Mouse (Mus musculus) layer of hippocampus, adult 9-10 months (tissue): Measurements from ENCODE around the gene C8a.

Experiments
- DNase-seq: peaks from one replicate; pipeline ENCODE4 v3.0.0; 2022; ENCODE audit warnings: low spot score

The C8a gene

DNA sequence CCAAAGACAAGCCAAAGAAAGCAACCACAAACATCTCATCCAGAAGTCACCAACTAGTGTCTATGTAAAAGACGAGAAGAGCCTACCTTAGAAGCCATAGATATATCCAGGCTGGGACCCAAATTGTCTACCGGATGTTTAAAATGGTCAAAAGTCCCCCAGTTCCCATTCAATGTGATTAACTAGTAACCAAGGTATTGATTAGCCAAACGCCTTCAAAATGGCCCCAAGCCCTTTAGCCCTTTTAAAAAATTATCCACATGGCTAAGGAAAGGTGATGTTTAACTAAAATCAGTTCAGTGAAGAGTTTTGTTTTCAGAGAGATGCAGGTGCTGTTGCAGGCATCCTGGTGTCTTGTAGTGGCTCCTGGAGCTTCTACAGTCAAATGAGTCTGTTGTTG is at the start of gene C8a:
TSS of gene C8a (minus strand) at position 76 of the 400 bp plus-strand sequence.
- DNase-seq: no peak

DNA sequence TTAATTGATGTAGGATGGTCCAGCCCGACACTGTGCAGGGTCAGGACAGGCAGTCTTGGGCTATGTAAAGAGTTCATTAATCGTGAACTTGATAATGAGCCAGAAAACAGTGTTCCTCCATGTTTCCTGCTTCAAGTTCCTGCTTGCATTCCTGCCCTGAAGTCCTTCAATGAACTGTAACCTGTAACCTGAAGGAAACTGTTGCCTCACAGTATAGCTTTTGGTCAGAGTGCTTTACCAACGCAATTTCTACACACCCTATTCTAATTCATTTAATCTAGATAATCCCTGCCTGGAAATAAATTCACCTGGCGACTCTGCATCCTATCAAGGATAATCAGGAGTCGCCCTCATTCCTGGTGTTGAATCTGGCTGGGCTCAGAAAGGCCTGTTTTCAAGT is 49.2 kb upstream of the C8a start:
- no peak for DNase-seq

GRCm38 (mm10) chr4:104918017-104918416 is 41.8 kb upstream of the C8a start:
- no peak for DNase-seq

- DNase-seq: no peak
These were observed 38.6 kb upstream of the C8a start for GRCm38 (mm10) chr4:104914711-104915247.

GRCm38 (mm10) chr4:104913291-104914129 is 37.3 kb upstream of the C8a start, which contains the start of gene Fyb2:
Gene Fyb2 (plus strand): TSS chr4:104913456.
- DNase-seq: no peak

- DNase-seq: no peak
These were observed 35.5 kb upstream of the C8a start for GRCm38 (mm10) chr4:104911685-104912084.

GRCm38 (mm10) chr4:104905049-104905448 is 28.9 kb upstream of the C8a start:
- no peak for DNase-seq

DNA sequence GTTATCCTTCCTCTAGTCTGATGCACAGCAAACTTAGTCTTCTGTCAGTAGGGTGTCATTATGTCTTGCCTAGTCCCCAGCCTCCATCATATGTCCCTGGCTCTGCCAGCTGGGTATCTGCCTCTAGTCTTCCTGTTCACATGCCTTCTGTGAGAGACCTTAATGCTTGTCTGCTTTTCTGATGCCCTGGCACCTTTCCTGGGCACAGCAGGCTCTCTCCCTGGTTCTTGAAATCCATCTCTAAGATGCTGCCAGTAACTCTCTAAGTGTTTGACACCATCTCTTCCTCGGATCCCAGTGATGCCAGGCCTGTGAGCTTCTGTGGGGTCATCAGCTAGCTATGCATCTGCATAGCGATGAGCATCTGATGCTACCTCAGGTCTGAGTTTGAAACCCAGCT is 26.6 kb upstream of the C8a start:
- DNase-seq: no peak

- peak; percentile 67 for DNase-seq
These were observed 18.0 kb upstream of the C8a start for GRCm38 (mm10) chr4:104894004-104894734.

- no peak for DNase-seq
These were observed 17.4 kb upstream of the C8a start for GRCm38 (mm10) chr4:104893588-104893987.

DNA sequence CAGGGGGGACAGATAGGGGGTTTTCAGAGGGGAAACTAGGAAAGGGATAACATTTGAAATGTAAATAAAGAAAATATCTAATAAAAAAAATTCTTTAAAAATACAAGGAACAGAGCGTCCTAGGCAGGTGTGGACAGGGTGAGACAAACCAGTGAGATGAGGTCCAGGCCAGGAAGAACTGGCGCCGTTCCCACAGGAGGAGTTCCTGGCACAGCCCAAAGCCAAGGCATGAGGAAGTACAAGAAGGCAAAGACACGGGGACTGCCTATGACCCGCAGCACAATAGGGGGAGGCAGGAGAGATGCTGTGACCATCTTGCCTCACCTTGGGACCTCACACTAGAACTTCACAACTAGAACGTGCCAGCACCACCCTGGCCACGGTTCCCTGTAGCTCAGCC is 15.5 kb upstream of the C8a start:
- no peak for DNase-seq

DNA sequence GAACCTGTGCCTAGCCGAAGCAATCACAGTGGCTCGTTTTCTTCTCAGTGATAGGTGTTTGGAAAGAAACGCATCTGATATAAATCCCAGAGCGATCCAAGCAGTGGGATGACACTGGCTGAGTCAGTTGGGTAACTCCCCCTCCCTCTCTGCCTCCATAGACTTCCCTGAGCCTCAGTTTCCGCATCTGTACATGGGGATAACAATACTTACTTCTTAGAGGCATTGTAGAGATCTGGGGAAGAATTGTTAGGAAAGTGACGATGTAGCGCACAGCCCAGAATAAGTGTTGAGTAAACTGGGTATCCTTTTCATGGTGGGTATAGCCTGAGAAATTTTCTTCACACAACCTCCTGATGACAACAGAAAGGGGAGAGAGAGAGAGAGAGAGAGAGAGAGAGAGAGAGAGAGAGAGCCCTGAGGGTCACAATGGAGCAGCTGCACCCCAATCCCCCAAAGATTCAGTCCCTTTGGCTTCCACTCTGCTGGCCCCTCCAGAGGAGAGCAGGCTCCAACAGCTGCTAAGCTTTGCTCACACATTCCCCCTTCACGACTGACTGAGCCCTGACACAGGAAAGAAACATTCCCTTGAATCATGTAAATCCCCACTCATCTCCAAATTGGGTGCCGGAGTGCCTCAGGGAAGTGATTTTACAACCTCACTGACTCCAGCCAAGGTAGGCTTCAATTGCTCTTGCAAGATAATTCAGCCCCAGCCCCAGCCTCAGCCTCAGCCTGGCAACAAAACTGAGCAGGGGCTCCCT is 12.5 kb upstream of the C8a start:
- DNase-seq: no peak

- no peak for DNase-seq
These were observed 11.3 kb upstream of the C8a start for GRCm38 (mm10) chr4:104887486-104887885.

- DNase-seq: no peak
These were observed 366 bp downstream of the C8a start for GRCm38 (mm10) chr4:104875832-104876231.

DNA sequence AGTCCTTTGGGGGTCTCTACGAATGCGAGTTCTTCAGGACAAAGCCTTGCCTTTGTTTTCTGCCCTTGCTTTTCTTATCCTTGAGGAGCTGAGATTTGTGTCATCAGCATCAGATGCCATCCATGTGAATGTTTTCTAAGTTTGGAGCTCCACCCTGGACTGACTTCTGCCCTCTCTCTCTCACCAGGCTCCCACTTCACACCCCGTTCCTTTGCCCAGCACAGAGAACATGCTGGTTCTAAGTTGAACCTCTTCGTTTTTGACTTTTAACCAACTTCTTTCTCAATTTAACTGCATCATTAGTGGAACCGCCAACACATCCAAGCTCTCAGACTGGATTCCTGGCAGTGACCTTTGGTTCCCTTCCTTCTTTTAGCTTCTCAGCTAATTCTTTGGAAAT is 6.0 kb downstream of the C8a start:
- DNase-seq: no peak

DNA sequence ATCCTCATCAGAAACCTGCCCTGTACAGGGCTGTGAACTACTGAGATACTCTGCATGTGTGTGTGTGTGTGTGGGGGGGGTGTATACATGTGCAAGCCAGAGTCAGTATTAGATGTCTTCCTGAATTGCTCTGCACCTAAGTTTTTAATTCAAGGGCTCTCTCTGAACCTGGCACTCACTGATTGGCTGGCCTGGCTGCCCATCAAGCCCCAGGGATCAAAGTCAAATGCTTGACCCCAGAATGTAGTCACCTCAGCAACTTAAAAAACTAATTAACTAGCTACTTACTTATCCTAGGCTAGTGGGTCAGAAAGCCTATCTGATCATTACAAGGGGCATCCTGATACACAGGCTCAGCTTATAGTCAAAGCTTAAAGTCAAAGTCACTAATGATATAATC is 6.6 kb downstream of the C8a start:
- no peak for DNase-seq

DNA sequence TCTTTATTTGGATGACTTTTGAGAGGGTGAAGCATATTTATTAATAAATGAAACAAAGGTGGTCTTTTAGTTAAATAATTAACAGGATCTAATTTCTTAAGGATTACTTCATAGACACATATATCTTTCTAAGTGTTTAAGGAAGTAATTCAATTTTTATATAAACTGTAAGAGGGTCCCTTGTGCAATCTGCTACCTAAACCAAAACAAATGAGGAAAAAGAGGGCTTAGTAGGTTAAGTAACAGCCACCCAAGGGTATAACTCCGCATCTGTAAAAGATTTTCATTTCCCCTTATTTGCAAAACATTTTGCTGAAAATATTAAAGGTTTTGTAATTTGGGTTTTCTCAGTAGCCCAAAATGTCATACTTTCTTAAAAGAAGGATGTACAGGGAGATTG is 11.8 kb downstream of the C8a start:
- no peak for DNase-seq

- no peak for DNase-seq
These were observed 15.0 kb downstream of the C8a start for GRCm38 (mm10) chr4:104861241-104861640.

DNA sequence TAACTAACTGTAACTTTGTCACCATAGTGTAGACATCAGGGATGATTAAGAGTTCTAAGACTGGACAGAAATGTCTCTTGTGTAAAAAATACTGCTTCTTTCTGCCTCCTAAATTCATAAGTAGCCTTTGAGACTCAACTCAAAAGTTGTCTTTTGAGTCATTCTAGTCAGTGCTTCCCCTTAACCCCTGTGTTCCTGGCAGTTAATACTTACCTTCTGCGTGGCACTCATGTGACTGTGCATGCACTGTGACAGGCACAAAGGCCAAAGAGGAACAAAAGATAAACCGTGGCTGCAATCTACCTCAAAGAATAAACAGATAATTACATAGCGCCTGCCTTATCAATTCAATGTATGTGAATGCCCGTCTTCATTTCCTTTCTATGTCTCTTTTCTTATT is 18.4 kb downstream of the C8a start:
- DNase-seq: no peak

GRCm38 (mm10) chr4:104857029-104857428 is 19.2 kb downstream of the C8a start, which contains the start of gene Gm17662:
Gene Gm17662 (plus strand): TSS chr4:104857329.
- DNase-seq: no peak

DNA sequence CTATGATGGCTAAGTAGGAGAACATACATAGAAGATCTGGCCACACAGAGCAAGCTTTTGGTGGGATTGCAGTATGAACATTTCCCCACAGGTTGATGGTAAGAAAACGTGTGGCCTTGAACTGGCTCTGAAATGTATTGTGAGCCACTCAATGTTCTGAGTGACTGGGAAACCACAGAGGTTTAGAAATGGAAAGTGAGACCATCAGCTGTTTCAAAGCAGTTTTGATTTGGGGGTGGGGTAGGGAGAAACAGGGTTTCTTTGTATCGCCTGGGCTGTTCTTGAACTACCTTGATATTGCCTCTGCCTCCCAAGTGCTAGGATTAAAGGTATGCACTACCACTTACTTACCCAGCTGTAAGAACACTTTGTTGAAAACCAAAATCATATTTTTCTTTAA is 21.0 kb downstream of the C8a start:
- DNase-seq: no peak

GRCm38 (mm10) chr4:104843546-104843945 is 32.7 kb downstream of the C8a start:
- no peak for DNase-seq
